Mouse (Mus musculus): ENCODE data around the gene Glmn.

Glmn gene

GRCm38 (mm10) chr5:107516087-107516486 lies 81.6 kb downstream of the Glmn start:
- DNase-seq (ENCODE audit: low spot score), result no peak

- DNase-seq (ENCODE audit: low spot score), result no peak
These were observed 82.2 kb downstream of the Glmn start for GRCm38 (mm10) chr5:107515453-107515852.

- DNase-seq (ENCODE audit: low spot score), result peak; percentile 63
These were observed 84.1 kb downstream of the Glmn start for GRCm38 (mm10) chr5:107513583-107513982.

GRCm38 (mm10) chr5:107511326-107511725 lies 86.4 kb downstream of the Glmn start:
- DNase-seq (ENCODE audit: low spot score), result no peak

- DNase-seq (ENCODE audit: low spot score), result no peak
These were observed 87.2 kb downstream of the Glmn start for GRCm38 (mm10) chr5:107510503-107510902.

GRCm38 (mm10) chr5:107507321-107507720 lies 90.4 kb downstream of the Glmn start, which contains the start of gene Gm42669:
Gene Gm42669, plus strand, starts transcription at chr5:107507621.
- no peak for DNase-seq (ENCODE audit: low spot score)

GRCm38 (mm10) chr5:107500741-107501140 lies 96.9 kb downstream of the Glmn start:
- no peak for DNase-seq (ENCODE audit: low spot score)

- no peak for DNase-seq (ENCODE audit: low spot score)
These were observed 97.7 kb downstream of the Glmn start for GRCm38 (mm10) chr5:107499891-107500535.
